Mouse (Mus musculus): ENCODE measurements around the gene 2210408I21Rik. TPM values are rescaled to one million over a fixed set of nuclear protein-coding genes. Genes with fewer than 3 reads are reported as not detected.
A peak's percentile ranks its signal among the peaks of the same experiment; 100 is the strongest.
"Not testable (repeated sequence)": the region's sequence is repeated elsewhere in the genome, so short reads cannot be mapped to it uniquely, and the experiment has no call there.

Gene 2210408I21Rik
- total RNA-seq (2021), result 1 to 10 TPM; 4.6 to 5.5 TPM

DNA sequence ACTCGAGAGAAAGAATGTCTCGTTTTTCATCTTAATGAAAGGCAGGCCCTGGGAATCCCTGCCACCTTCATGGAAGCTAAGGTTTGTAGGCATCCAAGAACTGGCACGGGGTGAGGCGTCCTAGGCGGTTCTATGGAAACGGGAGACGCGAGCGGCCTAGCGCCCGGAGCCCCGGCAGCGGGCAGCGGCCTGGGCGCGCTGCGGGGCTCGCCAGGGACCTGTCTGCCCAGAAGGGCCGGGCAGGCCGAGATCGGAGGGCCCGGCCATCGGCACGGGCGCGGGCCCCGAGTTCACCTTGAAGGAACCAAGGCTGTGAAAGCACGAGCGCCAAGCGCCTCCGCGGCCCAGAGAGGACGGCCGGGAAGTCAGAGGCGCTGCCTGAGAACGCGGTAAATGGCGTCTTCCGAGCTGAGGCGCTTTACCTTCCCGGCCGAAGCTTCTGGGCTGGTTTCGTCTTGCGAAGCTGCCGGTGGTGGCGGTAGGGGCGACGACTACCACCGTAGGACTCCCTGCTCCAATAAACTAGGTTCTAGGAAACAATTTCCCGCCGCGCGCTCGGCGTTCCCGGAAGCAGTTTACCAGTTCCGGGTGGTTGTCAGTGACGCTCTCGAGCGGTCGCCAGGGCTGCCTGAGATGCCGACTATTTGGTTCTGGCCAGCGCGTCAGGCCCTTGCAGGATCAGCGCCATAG lies at the start of gene 2210408I21Rik, which contains the start of gene Slf1:
2210408I21Rik (plus strand) TSS at position 610 of the 690 bp plus-strand sequence.
Slf1 (minus strand) TSS at position 543 of the 690 bp plus-strand sequence.
- DNase-seq (ENCODE audit: low spot score), result peak; percentile 75
- intact Hi-C loops (cut with DNase I), result loop anchor here (10.0 kb wide), 1 partner anchor 1070 kb away; no protein-coding TSS in a partner anchor

DNA sequence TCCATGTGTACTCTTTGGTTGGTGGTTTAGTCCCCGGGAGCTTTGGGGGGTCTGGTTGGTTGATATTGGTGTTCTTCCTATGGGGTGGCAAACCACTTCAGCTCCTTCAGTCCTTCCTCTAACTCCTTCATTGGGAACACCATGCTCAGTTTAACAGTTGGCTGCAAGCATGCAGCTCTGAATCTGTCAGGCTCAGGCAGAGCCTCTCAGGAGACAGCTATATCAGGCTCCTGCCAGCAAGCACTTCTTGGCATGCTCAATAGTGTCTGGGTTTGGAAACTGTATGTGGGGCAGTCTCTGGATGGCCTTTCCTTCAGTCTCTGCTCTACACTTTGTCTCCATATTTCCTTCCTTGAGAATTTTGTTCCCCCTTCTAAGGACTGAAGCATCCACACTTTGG lies 42.5 kb upstream of the 2210408I21Rik start:
- DNase-seq (ENCODE audit: low spot score); intact Hi-C loops (cut with DNase I): not testable (repeated sequence)

DNA sequence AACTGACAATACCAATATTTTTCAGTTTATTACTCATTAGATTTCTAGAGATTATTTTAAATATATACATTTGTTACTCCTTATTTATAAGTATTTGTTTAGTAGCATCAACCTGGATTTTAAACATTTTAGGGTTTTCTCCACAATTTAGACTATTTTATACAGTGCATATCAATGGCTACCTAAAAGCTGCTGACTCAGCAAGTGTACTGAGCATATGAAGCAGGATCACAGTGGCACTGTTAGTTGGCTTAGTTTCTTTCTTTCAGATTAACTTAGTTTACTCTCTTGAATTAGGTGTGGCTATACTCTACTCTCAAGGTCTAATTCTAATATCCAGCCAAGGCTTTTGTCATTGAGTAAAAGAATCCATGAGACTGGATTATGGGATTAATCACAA lies 27.6 kb upstream of the 2210408I21Rik start:
- no peak for DNase-seq (ENCODE audit: low spot score)
- intact Hi-C loops (cut with DNase I), result no loop called here

DNA sequence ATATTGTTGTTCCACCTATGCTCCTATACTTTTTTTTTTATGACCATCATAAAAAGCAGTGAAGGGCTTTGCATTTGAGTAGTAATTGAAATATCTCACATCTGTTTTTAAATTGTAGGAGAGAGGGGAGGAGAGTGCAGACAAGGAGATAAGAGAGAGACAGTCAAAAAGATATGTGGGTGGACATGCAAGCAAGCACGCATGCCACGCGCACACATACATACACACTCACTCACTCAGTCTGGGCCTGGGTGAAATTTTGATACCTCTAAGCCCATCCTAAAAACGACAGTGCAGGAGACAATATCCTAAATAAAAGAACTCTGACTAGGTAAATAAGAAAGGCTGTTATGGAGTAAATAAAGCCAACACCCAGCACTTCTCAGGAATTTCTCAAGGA lies 16.6 kb upstream of the 2210408I21Rik start:
- intact Hi-C loops (cut with DNase I), result no loop called here
- DNase-seq (ENCODE audit: low spot score), result no peak

DNA sequence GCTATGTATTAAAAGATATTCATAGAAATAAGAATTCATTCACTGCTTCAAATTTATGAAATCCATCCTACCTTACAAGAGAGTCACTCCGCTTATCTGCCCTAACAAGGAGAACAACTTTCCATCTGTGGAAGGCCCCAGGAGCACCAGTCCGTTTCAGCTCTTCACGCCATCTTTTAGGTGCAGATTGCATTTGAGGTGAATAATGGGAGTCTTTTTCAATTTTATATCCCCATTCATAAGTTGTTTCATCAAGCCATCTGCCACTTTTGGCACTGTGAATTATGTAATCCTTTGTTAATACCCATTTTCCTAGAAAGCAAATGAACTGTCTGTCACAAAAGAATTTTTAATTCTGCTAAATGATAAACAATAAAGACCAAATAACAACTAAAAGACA lies 10.2 kb upstream of the 2210408I21Rik start:
- no peak for DNase-seq (ENCODE audit: low spot score)
- intact Hi-C loops (cut with DNase I), result no loop called here

DNA sequence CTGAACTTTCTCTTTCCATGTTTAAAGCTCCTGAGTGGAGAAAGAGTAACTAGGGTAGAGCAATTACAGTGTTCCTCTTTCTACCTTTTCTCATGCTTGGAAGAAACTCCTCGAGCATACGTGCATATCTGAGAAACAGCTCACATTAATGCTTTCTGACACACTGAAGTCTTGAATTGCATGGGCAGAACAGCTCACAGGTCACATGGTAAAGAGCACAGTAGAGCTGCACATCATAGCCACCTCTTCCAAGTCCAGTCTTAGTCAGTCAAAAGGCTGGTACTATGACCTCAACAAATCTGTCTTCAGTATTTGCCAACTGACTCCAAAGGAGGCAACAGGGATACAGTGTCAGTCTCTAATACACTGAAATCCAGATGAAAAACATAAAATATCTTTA lies 7.1 kb upstream of the 2210408I21Rik start:
- DNase-seq (ENCODE audit: low spot score), result no peak
- intact Hi-C loops (cut with DNase I), result no loop called here

DNA sequence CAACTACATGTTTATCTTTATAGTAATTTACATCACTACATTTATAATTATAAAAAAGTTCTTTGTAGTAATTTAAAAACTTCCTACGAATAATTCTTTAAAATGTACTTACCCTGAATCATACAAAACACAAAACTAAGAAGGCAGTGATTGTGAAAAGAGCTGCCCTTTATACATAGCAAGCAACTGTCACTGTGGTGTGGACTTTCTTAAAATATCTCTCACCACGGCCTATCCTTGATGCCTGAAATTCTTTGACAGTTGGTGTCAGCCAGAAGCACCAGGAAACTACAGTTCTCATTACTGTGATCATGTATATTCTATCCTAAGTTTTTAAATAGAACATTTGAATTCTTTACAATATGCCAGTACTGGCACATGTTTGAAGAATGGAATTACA lies 4.2 kb upstream of the 2210408I21Rik start:
- intact Hi-C loops (cut with DNase I), result loop anchor here (10.0 kb wide), 1 partner anchor 1074 kb away; no protein-coding TSS in a partner anchor
- no peak for DNase-seq (ENCODE audit: low spot score)

DNA sequence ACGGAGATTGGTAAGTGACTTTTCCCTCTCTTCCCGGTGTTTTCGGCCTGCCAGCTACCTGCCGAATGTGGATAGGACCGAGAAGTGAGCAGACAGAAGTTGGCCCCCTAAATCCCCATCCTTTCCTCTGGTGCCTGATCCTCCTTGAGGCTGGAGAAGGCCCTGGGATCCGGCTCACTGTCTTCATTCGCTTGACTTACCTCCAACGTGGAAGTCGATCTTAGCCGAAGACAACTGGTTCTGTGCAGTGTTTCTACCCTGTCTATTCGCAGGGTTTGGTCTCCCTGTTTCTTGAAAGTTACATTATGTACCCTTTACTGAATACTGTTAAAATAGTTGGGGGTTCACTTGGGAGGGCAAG lies 261 bp downstream of the 2210408I21Rik start:
- no peak for DNase-seq (ENCODE audit: low spot score)
- intact Hi-C loops (cut with DNase I), result loop anchor here (10.0 kb wide), 1 partner anchor 1069 kb away; no protein-coding TSS in a partner anchor

DNA sequence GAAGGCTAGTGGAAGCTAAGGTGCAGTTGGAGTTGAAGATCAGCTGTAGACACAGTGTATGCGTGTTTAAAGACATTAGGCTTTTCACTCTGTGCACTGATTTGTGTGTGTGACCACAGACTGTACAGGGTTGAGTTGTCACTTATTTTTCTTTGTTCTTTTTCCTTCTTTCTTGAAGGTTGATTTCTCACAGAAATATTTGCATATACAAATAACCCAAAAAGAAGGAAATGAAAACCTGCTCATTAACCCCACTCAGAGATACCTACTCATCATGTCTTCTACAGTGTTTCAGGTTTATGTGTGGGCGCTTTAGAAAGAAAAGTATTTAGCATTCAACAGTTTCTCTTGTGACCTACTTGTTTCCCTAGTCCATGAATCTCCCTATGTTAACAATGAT lies 5.5 kb downstream of the 2210408I21Rik start:
- intact Hi-C loops (cut with DNase I), result no loop called here
- DNase-seq (ENCODE audit: low spot score), result no peak

DNA sequence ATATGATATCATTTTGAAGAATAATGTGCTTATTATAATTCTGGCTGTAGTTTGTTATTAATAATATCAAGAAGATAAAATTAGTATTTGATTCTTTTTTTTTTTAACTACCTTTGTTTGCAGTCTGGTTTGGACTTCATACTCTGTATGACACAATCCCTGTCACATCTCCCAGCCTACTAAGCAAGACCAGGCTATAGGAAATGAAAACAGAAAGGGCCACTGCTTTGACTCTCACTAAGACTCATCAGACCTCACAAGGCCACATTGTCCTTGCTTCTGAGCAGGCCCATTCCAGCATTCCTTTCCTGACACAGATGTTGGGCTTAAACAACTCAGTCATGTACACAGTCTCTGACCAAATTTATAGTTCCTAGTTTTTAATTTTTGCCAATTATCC lies 42.6 kb downstream of the 2210408I21Rik start:
- no peak for DNase-seq (ENCODE audit: low spot score)
- intact Hi-C loops (cut with DNase I), result no loop called here

DNA sequence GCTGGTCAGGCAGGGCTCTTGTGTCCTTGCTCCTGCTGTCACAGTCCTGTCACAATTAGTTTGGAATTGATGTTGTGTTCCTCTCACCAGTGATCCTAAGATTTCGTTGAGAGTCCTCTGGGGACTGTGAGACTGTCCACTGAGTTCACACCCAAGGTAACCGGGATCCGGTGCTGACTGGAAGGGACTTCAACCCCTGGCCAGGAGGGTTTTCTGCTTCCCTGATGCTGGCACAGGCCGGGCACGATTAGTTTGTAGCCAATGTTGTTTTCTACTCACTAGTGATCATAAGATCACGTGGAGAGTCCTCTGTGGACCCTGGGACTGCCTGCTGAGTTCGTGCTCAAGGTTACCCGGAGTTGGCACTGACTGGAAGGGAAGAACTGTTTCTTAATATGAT lies 55.3 kb downstream of the 2210408I21Rik start:
- intact Hi-C loops (cut with DNase I), result no loop called here
- no peak for DNase-seq (ENCODE audit: low spot score)

DNA sequence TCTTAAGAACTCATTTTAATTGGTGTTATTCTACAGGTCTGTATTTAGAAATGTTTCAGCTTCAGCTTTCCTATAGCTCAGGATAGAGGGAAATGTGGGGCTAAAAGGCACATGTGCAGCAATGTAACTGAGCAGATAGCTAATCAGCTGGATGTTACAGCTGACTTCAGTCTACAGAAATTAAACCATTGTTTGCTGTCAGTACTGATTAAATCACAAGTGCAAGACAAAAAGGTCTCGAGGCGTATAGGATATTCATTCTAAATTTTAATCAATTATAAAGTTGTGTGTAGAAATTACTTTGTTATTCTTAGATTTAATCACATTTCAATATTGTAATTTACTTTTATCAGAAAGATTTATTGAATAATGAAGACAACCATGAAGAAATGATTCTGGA lies 56.9 kb downstream of the 2210408I21Rik start:
- DNase-seq (ENCODE audit: low spot score), result no peak
- intact Hi-C loops (cut with DNase I), result no loop called here

DNA sequence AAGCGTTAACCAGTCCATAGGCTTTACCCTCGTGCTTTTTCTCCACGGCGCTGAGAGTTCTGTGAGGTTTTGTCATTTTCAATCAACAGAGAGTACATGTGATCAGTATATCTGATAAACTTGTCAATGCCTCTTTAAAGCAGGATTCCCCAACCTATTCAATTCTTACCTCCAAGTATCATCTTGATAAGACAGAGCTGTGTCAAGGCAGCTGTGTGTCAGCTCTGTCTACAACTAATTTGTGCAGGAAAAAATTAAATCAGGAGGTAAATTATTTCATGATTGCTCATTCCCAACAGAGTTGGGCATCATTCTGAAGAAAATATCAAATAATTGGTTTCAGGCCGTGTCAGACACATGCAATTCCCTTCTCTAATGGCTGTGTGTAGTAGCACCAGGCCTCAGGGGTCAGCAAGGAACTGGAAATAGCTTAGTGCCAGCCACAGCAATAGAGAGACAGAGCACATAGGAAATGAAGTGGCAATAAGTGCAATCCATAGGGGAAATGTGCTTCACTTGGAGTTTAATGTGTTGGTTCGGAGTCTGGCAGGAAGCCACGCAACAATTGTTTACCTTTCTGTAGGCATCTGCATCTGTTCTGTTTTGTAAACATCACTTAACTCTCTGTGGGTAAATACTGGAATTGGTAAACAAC lies 73.6 kb downstream of the 2210408I21Rik start:
- intact Hi-C loops (cut with DNase I), result no loop called here
- DNase-seq (ENCODE audit: low spot score), result no peak

DNA sequence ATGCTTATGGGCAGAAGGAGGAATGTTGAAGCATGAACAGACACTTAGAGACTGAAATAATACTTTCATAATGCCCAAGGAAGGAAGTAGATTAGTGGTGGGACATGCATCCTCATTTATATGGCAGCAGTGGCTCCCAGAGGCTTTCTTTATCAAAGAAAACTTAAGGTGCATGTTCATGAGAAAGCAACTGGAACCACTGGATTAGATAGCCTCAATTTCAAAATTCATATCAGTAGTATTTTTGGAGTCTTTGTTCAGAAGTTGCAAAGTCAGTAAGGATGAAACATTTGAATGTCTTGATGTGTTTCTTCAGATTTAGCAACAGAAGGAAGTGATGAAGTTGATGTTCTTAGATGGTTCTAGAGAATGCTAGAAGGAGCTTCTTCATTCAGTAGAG lies 77.9 kb downstream of the 2210408I21Rik start:
- intact Hi-C loops (cut with DNase I), result loop anchor here (10.0 kb wide), 1 partner anchor 168 kb away; no protein-coding TSS in a partner anchor
- no peak for DNase-seq (ENCODE audit: low spot score)

DNA sequence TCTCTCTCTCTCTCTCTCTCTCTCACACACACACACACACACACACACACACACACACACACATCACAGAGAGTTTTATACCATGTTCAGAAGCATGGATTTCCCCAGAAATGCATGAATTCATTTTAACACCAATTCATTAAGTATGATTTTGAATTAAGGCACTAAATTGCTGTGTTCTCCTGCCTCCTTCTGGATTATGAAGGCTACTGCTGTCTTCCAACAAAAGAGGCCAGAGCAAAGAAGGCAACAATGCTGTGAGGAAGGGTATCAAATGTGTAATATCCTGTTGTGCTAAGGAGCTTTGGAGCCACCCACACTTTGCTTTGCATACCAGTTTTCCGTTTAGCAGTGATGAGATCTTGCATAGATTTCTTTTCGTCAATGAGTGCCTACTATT lies 80.1 kb downstream of the 2210408I21Rik start:
- intact Hi-C loops (cut with DNase I), result loop anchor here (10.0 kb wide), 1 partner anchor 171 kb away; no protein-coding TSS in a partner anchor
- no peak for DNase-seq (ENCODE audit: low spot score)

DNA sequence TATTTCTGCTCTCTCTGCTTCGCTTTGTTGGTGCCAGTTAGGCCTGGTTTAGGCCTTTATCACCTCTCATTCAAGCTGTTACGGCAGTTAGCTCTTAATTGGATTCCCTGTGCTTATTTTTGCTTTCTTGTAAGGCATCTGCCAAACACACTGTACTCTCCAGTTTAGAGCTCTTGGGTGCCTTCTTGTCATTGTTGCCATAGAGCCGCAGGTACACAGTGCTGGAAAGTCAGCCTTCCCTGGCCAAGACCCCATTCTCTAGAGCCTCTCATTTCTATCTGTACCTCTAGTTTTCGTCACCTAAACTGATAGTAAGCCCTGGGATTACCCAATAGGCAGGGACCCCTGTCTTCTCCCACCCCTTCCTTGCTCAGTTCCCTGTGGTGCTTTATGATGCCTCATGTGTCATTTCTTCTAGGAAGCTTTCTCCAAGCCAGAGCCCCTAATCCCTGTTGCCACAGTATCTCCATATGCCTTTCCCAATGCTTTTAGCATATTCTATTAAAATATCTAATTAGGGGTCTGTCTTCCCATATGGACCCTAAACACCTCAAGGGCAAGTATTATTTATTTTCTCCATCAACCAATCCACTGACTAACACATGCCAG lies 82.4 kb downstream of the 2210408I21Rik start:
- intact Hi-C loops (cut with DNase I), result loop anchor here (10.0 kb wide), 1 partner anchor 173 kb away; no protein-coding TSS in a partner anchor
- no peak for DNase-seq (ENCODE audit: low spot score)

DNA sequence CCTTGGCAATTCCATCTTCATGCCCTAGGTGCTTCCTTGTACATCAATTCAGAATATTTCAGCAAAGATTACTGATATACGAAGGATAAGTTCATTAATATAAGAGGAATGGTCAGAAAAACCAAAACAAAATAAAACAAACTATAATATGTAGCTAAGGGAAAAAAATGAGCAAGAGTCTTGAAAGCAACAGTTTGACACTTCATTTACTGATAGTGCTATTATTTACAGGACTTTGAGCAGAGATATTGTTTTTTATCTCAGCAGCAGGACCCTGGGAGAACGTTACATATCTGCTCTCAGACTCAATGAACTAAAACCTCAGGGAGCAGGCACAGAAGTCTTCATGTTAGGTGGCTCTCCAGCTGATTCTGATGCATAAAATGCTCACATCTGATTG lies 85.7 kb downstream of the 2210408I21Rik start:
- intact Hi-C loops (cut with DNase I), result no loop called here
- DNase-seq (ENCODE audit: low spot score), result no peak

DNA sequence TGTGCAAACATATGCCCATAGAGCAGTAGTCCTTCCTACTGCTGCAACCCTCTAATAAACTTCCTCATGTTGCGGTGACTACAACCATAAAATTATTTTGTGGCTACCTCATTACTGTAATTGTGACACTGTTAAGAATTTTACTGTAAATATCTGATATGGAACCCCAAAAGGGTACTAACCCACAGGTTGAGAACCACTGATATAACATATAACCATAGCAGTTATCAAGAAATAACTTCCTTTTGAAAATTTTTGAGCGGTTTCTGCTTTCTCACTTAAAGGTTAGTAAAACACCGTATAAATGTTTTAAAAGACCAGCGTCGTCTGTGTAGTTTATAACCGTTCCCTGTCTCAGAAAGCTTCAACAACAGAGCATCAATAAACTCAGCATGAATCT lies 121.2 kb downstream of the 2210408I21Rik start:
- intact Hi-C loops (cut with DNase I), result no loop called here

DNA sequence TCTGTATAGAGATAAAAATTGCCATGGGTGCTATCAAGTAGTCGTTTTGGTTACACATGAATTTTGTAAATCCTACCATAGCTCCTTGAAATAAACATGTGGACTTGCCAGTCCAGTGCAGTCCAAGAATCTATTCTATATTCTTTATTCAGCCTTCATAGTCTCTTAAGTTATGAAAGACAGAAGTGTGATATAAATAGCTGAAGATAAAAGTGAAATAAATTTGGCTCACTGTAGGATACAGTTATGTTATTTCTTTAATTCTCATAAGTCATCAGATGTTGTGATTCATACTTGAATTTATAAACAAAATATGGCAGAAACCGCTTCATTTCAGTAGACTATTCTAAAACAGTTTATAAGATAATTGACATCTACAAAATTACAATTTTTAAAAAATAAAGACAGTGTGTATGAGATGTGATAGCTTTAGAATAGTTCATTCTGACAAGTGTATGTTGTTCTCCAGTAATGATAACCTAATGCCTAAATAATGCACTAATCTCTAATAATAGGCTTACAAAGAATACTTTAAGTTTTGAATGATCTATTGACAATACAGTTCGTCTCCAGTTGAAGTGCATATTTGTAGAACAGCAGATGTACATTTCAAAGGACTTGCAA lies 127.5 kb downstream of the 2210408I21Rik start:
- DNase-seq (ENCODE audit: low spot score), result no peak
- intact Hi-C loops (cut with DNase I), result no loop called here

More for the DNA sequence above, 121.2 kb downstream of the 2210408I21Rik start:
- DNase-seq (ENCODE audit: low spot score), result no peak

DNA sequence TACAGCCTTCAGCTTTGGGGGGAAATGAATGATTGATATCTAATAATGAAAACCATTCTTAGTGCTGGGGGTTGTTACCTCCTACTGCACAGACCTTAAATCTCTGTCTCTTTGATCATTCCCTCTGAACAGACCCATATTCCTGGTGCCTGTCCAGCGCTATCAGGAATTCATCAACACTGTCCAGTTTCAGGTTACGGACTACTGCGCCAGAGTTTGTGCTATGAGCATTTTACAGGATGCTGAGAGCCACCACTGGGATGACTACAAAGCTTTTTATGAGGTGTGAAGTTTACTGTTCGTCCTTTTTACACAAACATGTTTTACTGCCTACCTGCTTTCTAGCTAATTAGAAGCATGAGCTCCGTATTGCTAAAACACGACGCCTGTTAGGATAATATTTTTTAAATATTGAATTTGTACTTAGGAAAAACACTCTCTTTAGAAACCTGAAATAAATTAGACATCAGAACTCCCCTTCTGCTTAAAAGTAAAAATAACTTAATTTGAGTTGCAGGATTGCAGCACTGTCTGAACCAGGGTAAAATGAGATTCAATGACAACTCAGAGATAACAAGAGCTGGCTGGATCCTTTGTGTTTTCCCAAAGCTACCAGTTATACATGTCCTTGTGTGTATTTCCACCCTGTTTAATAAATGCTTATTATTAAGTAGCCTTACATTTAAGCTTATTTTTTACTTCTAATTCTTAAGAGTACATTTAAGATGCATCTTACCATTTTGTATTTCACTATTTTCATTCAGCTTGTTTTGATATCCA lies 128.2 kb downstream of the 2210408I21Rik start:
- no peak for DNase-seq (ENCODE audit: low spot score)
- intact Hi-C loops (cut with DNase I), result no loop called here

Data from heart, postnatal 25 days (tissue).